Mouse (Mus musculus): ENCODE measurements around the gene Ap1m2.
A peak's percentile ranks its signal among the peaks of the same experiment; 100 is the strongest.
"Not testable (repeated sequence)": the region's sequence is repeated elsewhere in the genome, so short reads cannot be mapped to it uniquely, and the experiment has no call there.

Ap1m2 gene

DNA sequence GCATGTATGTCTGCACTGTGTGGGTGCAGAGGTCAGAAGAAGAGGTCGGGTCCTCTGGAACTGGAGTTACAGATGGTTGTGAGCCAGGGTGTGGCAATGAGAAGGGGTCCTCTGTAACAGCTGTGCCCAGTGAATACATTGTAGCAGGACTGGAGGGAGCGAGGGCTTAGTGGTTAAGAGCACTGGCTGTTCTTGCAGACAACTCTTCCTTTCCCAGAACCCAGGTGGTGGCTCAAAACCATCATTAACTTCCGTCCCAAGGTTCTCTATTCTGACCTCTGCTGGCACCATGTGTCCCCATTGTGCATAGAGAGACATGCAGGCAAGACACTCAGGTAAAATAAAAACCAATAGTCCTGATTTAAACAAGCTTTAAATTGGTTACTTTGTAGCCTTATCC, 15.4 kb upstream of the Ap1m2 start:
- DNase-seq (ENCODE audit: low read depth, low spot score) = peak; percentile 11

DNA sequence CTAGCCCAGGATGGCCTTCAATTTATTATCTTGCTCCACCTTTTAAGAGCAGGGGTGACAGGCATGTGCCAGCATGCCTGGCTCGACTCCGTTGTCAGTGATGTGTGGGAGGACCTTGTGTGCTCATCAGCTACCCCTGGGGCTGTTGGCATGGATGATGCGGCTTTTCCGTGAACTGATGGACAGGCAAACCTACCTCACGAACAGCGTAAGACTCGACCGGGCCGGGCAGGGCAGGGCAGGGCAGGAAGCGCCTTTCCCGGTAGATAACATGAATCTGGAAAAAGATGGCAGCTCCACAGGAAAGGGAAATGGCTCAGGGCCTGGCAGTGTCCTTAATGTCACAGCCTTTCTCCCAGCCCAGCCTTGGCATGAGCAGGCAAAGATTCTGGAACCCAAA, 12.1 kb upstream of the Ap1m2 start:
- peak; percentile 10 for DNase-seq (ENCODE audit: low read depth, low spot score)

- not testable (repeated sequence) for DNase-seq (ENCODE audit: low read depth, low spot score)
Observed at GRCm38 (mm10) chr9:21322917-21323297, 10.8 kb upstream of the Ap1m2 start.

DNA sequence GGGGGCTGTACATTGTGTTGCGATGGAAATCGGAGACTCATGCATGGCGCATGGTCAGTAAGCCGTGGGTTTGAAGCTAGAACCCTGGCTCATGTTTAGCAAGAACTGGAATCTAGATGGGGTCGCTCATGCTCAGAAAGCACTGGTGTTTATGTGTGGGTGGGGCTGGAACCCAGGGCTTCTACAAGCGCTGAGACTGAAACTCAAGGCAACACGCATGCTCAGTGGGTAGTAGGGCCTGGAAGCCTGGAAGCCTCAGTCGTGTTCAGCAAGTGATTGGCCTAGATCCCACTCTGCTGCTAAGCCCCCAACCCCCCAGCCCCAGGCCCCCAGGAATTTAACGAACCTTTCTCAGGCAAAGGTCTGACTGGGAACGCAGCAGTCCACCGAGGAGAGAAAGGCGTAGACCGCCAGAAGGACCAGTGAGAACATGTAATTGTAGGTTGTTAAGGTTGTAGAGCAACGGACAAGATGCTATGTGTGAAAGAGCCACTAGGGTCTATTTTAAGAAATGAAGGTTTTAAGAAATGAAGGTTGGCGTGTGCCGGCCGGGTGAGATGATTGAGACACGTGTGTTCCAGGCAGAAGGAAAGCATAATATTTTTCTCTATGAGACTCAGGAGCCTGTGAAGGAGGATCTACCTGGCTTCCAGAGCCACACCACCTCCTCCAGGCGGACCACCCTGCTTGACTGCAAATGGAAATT, 10.2 kb upstream of the Ap1m2 start:
- DNase-seq (ENCODE audit: low read depth, low spot score) = peak; percentile 70

- peak; percentile 32 for DNase-seq (ENCODE audit: low read depth, low spot score)
Observed at GRCm38 (mm10) chr9:21321513-21321835, 9.3 kb upstream of the Ap1m2 start.

- peak; percentile 87 for DNase-seq (ENCODE audit: low read depth, low spot score)
Observed at GRCm38 (mm10) chr9:21320619-21321512, 8.7 kb upstream of the Ap1m2 start, which contains the start of gene Slc44a2. TSS of gene Slc44a2 (plus strand) at chr9:21320698.

GRCm38 (mm10) chr9:21320280-21320618, 8.1 kb upstream of the Ap1m2 start:
- no peak for DNase-seq (ENCODE audit: low read depth, low spot score)

DNA sequence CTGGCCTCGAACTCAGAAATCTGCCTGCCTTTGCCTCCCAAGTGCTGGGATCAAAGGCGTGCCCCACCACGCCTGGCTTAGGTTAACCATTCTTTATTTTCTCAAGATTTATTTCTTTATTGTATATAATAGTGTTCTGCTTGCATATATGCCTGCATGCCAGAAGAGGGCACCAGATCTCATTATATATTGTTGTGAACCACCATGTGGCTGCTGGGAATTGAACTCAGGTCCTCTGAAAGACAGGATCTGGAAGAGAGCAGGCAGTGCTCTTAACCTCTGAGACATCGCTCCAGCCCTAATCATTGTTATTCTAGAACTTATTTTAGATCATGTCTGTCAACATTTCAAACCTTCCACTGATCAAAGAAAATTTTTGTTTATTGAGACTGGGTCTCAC, 7.4 kb upstream of the Ap1m2 start:
- DNase-seq (ENCODE audit: low read depth, low spot score) = no peak

DNA sequence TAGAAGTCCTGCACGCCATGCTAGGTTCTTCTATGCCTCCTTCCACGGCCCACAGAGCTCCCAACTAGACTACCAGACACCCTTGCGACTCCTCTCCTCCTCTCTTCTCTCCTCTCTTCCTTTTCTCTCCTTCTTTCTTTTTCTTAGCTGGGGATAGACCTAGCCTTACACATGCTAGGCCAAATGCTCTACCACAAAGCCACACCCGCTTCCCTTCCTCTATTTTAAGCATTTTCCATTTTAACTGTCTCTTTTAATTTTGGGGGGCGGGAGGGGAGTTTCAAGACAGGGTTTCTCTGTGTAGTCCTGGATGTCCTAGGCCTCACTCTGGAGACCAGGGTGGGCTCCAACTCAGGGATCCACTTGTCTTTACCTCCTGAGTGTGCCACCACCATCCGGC, 6.7 kb upstream of the Ap1m2 start:
- DNase-seq (ENCODE audit: low read depth, low spot score) = no peak

GRCm38 (mm10) chr9:21316696-21317095, 4.6 kb upstream of the Ap1m2 start:
- no peak for DNase-seq (ENCODE audit: low read depth, low spot score)

DNA sequence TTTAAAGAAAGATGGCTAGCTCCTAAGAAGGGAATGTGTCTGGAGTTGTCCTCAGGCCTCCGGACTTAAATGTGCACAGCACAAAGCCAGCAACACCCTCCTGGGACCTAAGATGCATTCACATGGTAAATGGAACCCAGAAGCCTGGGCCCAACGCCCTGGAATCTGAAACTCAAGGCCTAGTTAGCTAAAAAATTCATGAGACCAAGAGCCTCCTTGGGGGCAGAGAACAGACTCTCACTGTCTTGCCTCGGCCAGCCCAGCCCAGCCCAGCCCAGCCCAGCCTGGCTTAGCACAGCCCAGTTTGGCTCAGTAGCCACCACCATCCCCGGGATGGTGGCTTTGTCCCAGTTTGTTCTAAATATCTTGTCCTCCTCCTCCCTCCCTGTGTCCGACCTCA, 3.3 kb upstream of the Ap1m2 start:
- no peak for DNase-seq (ENCODE audit: low read depth, low spot score)

GRCm38 (mm10) chr9:21314367-21315140, 2.4 kb upstream of the Ap1m2 start:
- DNase-seq (ENCODE audit: low read depth, low spot score) = no peak

DNA sequence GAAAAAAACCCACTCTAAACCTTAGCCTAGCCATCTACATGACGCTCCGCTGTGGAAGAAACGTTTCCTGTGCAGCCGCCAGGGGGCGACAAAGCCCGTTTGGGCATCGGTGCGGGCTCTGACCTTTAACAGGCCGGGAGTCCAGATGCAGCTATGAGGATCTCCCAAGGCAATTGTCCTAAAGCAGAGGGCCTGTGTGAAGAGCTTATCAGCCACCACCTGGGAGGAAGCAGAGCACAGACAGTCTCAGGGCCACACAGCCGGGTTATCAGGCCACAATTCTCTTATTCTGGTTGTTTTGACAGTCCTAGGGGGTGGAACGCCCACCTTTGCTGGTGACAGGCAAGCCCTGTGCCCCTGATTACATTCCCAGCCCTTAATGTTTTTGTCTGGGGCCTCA, 1.3 kb upstream of the Ap1m2 start:
- peak; percentile 92 for DNase-seq (ENCODE audit: low read depth, low spot score)

- DNase-seq (ENCODE audit: low read depth, low spot score) = no peak
Observed at GRCm38 (mm10) chr9:21311695-21312094, 442 bp downstream of the Ap1m2 start.

GRCm38 (mm10) chr9:21309150-21309741, 2.9 kb downstream of the Ap1m2 start:
- DNase-seq (ENCODE audit: low read depth, low spot score) = peak; percentile 44

GRCm38 (mm10) chr9:21305065-21305464, 7.1 kb downstream of the Ap1m2 start:
- no peak for DNase-seq (ENCODE audit: low read depth, low spot score)

- no peak for DNase-seq (ENCODE audit: low read depth, low spot score)
Observed at GRCm38 (mm10) chr9:21299014-21299413, 13.1 kb downstream of the Ap1m2 start.

DNA sequence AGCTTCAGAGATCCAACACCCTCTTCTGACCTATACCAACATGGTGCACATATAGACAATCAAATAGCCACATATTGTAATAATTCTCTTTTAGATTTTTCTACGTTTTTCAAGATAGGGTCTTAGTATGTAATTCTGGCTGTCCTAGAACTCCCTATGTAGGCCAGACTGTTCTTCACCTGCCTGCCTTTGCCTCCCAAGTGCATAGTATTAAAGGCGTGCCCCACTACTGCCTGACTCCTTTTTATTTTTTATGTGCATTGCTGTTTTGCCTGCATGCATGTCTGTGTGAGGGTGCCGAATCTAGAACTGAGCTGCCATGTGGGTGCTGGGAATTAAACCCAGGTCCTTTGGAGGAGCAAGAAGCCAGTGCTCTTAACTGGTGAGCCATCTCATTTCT, 19.9 kb downstream of the Ap1m2 start:
- no peak for DNase-seq (ENCODE audit: low read depth, low spot score)

GRCm38 (mm10) chr9:21291868-21292267, 20.3 kb downstream of the Ap1m2 start:
- not testable (repeated sequence) for DNase-seq (ENCODE audit: low read depth, low spot score)

- peak; percentile 100 for DNase-seq (ENCODE audit: low read depth, low spot score)
Observed at GRCm38 (mm10) chr9:21291022-21291787, 20.9 kb downstream of the Ap1m2 start, which contains the start of gene Cdkn2d. TSS of gene Cdkn2d (minus strand) at chr9:21291407.

DNA sequence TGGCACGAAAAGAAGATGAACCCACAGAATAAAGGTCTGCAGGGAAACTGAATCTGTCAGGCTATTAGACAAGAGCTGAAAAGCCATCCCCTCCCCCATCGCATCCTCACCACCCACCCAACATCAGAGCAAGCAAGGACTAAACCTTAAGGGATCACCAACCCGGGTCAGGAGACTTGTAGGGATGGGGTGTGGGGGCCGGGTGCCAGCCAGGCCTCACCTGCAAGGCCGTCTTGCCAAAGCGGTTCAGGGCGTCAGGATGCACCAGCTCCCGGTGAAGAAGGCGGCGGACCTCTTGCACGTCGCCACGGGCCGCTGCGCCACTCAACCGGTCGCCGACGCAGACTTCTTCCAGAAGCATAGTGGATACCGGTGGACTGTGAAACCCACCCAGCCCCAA, 21.5 kb downstream of the Ap1m2 start:
- DNase-seq (ENCODE audit: low read depth, low spot score) = peak; percentile 70
